Mouse (Mus musculus) MN1 (cell line): ENCODE results near the gene Hsf4.

ENCODE experiments used
- DNase-seq: peaks from one replicate; pipeline ENCODE4 v3.0.0-alpha.2; 2016; ENCODE audit warnings: low spot score

Hsf4 gene

DNA sequence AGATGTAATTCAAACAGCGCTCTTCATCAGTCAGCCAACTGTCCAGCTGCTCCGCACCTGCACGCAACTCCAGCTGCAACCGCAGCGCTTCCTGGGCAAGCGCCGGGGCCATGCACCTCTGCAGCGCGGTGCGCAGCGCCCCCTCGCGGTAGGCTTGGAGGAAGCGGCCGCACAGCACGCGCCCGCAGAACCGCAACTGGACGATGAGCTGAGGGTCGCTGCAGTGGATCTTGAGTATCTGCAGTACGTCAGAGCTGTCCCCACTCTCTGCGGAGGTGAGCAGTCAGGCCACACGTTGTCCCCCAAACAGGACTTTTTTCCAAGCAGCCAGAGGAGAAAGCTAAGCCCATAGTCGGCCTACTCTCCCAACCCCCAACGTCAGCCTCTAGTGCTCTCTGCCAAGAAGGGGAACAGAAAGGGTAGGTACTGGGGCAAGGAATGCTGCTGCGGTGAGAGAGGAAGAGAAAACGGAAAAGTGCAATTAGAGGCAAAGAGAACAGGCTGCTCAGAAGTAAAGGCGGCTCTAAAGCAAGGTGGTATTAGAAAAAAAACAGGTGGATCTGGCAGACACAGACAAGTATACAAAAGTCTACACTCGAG lies 9.8 kb upstream of the Hsf4 start:
- DNase-seq = no peak

DNA sequence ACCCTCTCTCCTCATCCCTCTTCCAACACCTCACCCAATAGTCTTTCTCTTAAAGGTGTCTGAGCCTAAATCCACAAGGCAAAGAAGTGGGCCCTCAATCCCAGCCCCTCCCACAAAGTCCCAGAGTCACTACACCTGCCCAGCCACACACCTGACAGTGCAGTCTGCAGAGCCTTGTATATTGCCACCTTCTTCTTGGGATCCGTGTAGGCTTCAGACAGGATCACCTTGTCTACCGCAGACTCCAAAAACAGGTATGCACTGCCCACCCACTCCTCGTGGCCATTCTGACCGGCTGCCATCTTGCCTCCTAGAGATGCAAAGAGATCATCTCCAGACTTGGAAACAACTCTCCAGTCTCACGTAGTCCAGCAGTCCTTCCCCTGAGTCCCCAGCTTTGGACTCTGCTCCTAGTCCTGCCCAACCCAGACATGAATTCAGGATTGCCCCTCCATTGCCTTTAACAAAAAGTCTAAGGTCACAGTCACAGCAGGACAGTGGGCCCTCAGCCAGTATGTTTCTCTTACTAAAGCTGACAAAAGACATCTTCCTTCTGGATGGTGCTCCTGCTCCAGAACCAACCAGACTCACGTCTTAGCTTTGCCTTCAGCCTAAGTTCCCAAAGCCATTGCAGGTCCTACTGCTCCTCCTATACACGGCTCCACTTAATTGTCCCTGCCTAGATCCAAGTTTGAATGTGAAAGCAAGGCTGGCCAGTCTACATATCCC lies 9.1 kb upstream of the Hsf4 start:
- DNase-seq = no peak

DNA sequence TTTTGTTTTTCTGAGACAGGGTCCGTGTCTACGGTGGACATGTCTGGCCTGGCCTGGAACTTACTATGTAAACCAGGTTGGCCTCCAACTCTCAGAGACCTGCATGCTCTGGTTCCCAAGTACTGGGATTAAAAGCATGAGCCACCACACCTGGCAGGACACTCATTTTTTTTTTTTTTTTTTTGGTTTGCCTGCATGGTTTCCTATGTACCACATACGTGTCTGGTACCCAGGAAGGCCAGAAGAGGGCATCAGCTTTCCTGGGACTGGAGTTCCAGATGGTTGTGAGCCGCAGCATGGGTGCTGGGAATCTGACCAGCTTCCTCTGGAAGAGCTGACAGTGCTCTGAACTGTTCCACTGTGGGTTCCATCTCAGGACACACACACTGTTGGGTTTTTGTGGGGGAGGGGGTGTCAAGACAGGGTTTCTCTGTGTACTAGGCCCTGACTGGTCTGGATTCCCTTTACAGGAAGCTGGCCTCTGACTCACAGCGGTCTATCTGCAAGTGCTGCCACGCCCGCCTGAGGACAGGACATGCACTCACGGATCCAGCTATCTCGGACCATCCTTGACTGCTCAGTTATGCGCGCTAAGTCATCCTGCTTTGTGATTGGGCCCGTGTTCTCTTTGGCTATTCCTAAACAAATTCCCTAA lies 8.1 kb upstream of the Hsf4 start:
- DNase-seq = no peak

DNA sequence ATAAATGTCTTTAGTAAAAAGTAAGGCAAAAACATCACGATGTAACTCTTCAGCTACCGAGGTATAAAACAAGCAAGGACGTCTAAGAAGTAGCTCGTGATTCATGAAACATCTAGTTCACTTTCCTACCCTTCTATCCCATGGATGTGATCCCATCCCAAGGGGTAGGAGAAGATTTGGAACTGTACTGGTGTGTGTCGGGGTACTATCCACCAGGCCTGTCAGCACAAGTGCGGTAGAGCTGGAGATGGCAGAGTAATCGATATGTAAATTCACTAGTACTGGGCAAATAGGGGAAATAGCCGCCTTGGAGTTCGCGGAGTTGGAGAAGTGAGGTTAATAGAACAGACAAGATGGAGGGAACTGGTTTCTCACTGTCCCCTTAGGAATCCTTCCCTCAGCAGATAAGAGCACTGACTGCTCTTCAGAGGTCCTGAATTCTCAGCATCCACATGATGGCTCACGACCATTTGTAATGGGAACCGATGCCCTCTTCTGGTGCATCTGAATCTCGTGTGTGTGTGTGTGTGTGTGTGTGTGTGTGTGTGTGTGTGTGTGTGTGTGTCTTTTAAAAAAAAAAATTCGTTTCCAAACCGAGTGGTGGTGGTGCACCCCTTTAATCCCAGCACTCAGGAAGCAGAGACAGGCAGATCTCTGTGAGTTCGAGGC lies 6.2 kb upstream of the Hsf4 start:
- DNase-seq = no peak

DNA sequence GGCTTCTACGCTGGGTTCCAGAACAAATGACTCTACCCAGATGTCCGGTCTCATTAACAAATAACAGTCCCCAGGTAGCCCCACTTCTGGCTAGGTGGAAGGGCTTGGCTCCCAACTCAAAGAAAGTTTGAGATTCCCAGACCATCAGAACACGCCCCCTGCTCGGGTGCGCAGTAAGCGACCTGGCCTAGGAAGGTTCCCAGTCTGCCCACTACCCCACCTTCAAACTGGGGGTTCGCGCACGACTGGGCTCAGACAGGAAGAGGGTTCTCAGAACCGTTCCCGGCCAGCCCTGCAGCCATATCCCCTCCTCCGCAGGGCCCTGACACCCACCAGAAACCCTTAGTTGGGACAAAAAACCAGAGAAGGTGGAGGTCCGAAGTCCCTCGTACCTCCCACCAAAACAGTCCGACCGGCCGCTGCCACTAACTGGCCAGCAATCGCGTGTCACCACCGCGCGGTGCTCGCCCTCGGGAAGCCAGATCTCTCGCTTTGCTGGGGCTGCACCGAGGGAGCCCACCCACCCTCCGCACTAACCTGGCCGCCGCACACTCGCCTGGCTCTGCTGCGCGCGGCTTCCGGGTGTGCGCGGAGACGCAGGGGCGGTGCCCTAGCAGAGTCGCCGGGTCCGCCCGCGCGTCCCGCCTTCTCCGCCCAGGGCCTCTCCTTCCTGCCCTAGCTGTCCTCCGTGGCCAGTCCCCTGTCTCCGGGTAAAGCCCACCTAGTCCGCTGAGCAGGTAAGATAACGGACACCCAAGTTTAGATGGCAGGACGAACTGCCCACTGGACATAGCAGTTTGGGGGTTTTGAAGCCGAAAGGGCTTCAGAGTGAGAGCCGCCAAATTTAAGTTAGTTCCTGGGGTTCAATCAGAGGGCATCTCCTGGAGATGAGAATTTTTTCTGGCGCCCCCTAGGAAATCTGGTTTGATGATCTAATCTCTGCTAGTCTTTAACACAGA lies 5.3 kb upstream of the Hsf4 start, which contains the start of the genes Tradd and Fbxl8:
Gene Tradd, minus strand, starts transcription at position 586 of the 959 bp plus-strand sequence.
Gene Fbxl8, plus strand, starts transcription at position 625 of the 959 bp plus-strand sequence.
- peak; percentile 72 for DNase-seq

DNA sequence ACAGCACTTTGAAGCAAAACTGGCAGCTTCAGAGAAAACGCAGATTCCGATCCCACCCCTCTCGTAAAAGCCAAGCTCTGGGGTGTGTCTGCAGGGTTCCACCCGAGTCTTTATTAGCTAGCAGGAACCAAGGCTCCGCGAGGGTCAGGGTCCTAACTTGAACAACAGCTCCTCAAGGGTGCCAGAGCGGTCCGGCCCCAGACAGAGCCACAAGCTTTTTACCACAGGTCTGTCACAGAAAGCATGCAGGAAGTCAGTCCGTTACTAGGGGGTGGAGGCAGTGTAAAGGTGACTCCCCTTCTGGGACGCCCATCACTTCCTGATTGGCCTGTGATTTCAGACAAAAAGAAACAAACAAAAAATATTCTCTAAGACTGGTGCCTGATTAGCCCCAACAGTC lies 4.5 kb upstream of the Hsf4 start:
- peak; percentile 50 for DNase-seq

DNA sequence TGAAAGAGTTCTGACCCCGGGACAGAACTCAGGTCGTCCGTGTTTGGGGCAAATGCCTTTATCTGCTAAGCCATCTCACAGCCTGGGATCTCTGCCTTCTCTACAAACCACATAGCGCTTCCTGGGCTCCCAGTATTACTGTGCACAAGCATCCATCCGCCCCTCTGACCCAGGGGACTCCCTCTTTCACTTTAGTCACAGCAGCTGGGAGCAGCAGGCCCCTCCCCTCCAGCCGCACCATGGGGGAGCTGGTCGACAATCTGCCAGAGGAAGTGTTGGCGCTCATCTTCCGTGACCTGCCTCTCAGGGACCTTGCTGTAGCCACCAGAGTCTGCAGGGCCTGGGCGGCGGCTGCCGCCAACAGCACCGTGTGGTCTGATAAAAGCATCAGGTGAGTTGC lies 2.8 kb upstream of the Hsf4 start:
- no peak for DNase-seq

DNA sequence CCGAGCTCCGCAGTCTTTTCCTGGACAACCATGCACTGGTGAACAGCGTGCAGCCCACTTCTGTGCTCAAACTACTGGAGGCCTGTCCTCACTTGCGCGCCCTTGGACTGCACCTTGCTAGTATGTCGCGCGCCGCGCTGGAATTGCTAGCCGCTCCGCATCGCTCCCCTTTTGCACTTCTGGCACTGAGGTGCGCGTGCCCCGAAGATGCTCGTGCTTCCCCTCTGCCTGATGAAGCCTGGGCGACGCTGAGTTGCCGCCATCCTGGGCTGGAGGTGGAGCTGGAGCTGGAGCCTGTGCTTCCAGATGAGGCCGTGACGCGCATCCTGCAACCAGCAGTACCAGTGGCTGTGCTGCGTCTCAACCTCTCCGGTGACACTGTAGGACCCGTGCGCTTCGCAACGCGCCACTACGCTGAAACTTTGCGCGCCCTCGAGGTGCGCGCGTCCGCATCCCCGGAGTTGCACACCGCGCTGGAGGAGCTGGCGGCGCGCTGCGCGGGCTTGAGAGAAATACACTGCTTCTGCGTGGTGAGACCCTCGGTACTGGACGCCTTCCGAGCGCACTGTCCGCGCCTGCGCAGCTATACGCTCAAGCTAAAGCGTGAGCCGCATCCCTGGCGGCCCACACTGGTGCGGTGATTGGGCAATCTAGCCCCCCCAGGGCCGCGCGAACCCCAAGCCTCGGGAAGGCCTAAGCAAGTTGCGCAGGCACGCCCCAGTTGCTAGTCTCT lies 1.1 kb upstream of the Hsf4 start:
- DNase-seq = no peak

DNA sequence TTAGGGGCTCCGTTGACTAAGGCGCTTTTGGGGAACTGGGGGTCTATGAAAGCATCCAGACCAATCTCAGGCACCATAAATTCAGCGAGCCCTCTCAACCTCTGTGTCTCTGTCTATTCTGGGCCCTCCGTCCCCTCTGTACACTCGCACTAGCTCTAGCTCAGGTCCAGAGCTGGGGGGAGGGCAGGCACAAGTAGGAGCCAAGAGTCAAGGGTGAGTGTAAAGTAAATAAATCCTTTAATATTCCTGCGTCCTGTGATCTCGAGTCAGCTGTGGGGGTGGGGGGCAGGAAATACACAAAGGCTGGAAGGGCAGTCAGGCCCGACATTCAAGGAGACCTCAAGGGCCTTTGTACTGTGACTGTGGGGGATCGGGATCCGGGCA lies 534 bp upstream of the Hsf4 start:
- no peak for DNase-seq

DNA sequence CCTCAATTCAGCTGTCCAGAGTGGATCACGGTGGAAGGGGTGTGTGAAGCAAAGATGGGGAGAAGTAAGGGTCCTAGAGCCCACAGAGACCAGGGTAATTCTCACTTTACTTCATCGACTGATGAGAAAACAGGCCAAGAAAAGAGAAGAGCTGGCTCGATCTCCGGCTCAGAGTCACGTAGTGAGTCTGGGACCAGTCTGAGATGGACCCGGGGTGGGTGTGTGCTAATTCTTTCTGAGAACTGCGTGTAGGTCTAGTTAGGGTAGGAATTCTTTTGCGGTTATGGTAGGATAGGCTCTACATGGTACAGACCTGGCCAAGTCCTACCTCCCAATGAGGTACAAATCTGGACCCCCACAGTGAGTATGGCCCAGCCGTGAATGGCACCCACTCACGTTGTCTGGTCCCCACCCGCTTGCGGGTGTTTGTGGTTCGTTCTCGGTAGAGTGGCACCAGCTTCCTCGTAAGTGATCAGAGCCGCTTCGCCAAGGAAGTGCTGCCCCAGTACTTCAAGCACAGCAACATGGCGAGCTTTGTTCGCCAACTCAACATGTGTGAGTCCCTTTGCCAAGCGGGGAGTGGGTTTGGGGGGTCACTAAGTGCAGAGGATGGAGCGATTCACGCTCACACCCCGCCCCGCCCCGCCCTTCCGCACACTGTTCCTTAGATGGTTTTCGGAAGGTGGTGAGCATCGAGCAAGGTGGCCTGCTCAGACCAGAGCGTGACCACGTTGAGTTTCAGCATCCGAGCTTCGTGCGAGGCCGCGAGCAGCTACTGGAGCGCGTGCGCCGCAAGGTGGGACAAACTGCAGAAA lies 707 bp downstream of the Hsf4 start:
- no peak for DNase-seq

DNA sequence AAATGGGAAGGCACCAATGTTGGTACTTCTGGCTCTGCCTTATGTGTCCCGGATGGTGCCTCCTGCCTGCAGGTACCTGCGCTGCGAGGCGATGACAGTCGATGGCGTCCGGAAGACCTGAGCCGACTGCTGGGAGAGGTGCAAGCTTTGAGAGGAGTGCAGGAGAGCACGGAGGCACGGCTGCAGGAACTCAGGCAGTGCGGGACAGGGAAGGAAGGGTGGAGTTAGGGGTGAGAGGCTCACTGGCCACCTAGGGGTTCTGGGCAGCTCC lies 1.2 kb downstream of the Hsf4 start:
- no peak for DNase-seq

DNA sequence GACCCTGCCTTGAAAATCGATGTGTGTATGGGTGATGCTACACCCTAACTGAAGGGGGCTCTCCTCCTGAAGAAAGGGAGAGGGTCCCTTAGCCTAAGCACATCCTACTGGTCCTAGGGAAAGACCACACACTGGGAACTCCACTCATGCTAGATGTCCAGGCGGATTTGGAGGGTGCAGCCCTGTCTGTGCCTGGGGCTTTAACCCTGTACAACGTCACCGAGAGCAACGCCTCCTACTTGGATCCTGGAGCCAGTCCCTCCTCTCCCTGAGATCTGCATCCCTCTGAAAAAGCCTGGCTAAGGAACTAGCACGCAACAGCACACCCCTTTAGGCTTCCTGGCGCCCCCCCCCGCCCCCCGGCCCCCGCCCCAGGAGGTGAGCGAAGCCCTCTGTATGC lies 5.8 kb downstream of the Hsf4 start:
- DNase-seq = peak; percentile 36

DNA sequence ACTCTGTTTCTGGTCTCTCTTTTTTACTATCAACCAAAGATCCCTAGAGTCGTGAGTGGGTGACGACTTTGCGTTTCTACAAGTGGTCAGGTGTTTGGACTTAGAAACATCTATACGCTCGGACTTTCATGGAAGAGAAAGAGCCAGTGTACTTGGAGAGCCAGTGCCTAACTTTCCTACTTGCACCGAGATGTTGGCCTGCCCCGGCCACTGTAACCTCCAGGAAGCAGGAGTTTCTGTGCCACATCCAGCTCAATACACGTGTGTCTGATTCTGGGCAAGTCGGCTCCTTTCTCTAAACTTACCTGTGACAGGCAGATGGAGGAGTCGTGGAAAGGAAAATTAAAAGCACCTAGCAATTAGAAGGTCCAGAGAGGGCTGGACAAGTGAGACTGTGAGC lies 6.2 kb downstream of the Hsf4 start, which contains the start of gene Nol3:
Gene Nol3, plus strand, starts transcription at position 301 of the 400 bp plus-strand sequence.
- peak; percentile 28 for DNase-seq

DNA sequence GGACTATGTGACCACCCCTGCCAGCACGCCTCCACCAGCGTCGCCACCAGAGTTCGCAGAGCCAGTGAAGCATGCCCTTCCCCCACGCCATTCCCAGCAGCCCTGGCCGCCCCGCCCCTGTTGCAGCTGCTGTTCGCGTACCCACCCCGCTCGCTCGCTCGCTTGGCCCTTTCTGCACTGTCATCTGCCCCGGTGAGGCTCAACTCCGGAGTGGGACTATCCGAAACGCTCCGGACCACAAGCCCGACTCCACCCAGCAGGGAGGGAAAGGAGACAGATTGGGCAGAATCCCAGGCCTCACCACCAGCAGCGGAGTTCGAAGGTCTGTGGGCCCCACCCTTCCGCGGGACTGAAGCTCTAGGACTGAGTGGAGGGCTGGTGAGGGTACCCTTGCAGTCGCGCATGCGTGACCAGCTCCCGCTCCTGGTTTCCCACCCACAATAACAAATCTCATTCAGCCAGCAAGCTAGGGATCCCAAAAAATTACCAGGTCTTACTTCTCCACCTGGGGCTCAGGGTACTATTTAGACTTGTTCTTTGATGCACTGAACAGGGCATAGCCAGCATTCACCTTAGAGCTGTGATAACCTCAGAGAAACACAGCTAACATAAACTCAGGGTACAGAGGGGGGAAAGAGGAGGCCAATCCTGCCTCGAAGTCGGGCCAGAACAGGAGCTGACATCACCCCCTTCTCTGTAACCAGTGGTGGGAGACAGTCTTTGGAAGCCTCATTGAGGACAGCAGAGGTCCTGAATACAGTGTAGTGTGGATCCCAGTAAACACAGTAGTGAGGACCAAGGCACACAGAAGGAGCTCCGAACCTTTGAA lies 6.9 kb downstream of the Hsf4 start:
- DNase-seq = peak; percentile 86

DNA sequence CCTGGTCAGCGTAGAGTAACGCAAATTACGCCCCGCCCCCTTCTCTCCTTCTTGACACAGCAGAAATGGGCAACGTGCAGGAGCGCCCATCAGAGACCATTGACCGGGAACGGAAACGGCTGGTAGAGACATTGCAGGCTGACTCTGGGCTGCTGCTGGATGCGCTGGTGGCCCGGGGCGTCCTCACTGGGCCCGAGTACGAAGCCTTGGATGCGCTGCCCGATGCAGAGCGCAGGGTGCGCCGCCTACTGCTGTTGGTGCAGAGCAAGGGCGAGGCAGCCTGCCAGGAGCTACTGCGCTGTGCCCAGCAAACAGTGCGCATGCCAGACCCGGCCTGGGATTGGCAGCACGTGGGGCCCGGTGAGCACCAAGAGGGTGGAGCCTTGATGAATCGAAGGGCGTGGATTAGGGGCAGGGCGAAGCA lies 9.3 kb downstream of the Hsf4 start:
- no peak for DNase-seq

DNA sequence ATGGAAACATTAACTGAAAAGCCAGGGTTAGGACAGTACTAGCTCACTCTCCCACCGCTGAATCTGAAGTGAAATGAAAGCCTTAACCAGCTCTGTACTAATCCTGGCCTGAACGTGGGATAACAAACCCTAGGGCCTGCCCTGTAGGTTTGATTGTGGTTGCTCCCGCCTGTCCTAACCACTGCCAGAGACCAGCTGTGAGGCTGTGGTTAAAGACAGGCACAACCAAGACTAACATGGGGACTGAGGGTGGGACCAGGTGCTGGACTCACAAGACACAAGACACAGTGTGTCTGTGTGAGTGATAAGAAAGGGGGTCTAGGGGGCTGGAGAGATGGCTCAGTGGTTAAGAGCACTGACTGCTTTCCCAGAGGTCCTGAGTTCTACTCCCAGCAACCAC lies 11.0 kb downstream of the Hsf4 start:
- DNase-seq = no peak

DNA sequence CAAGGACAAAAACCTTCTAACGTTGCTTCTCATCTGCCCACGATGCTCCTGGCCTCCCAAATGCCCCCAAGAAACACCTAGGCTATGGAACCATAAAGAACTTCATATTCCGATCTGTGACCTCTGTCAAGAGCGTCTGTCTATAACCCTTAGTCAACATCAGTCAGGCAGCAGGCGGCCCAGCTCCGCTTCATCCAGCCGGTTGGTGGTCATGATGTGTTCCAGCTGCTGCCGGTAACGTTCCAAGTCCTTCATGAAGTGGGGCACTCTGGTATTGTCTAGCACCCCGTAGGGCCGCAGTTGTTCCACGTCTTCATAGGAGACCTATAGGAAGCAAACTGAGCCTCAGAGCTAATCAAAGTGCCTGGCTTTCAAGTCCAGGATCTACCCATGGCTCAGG lies 12.2 kb downstream of the Hsf4 start:
- no peak for DNase-seq

DNA sequence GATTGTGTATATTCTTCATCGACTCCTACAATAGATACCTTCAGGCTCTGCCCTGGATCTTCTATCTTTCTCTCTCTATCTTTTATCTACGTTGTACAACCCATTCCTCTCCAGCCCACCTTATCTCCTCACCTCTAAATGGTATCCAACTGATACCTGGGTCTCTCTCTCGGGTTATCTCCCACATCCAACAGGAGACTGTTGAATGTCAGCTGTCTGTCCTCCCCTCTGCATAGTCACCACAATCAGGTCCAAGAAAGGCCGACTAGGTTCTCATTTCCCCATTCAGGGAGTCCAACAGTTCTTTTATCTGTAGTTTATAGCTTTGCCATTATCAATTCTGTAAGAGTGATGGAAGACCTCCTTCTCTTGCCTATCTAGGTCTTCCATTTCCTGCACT lies 12.6 kb downstream of the Hsf4 start:
- no peak for DNase-seq

DNA sequence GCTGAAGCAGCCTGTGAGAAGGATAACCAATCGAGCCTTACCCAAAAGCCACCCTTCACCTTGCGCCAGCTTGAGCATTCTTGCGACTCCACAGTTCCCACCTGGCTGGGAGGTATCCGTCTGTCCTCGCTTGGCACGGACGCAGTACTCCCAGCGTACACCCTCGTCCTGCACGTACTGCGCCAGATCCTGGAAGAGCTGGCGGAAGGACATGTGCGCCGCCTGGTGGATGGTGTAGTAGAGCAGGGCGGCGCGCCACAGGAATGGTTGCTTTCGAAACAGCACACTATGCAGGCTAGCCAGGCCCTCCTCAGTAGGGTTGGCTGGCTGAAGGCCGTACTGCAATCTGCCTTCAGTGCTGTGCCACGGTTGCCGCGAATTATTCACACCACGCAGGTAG lies 13.5 kb downstream of the Hsf4 start:
- no peak for DNase-seq
